Mouse (Mus musculus) brain, adult 2 months (tissue): ENCODE results near the gene Slc4a1.

Source experiments
- DNase-seq: peaks from one replicate; pipeline ENCODE4 v3.0.0; 2011; ENCODE audit warnings: low read depth, low spot score

Gene Slc4a1

GRCm38 (mm10) chr11:102350981-102351523, 15.0 kb downstream of the Slc4a1 start:
- DNase-seq = no peak

GRCm38 (mm10) chr11:102350416-102350815, 15.6 kb downstream of the Slc4a1 start:
- DNase-seq = no peak

GRCm38 (mm10) chr11:102349189-102349954, 16.6 kb downstream of the Slc4a1 start:
- no peak for DNase-seq

GRCm38 (mm10) chr11:102348771-102349170, 17.2 kb downstream of the Slc4a1 start:
- no peak for DNase-seq

GRCm38 (mm10) chr11:102348101-102348585, 17.9 kb downstream of the Slc4a1 start:
- DNase-seq = no peak

- no peak for DNase-seq
Measured at GRCm38 (mm10) chr11:102347683-102348082, 18.3 kb downstream of the Slc4a1 start.

- no peak for DNase-seq
Measured at GRCm38 (mm10) chr11:102346926-102347325, 19.1 kb downstream of the Slc4a1 start.

GRCm38 (mm10) chr11:102344458-102344857, 21.5 kb downstream of the Slc4a1 start:
- no peak for DNase-seq

GRCm38 (mm10) chr11:102342742-102343141, 23.3 kb downstream of the Slc4a1 start:
- DNase-seq = no peak

GRCm38 (mm10) chr11:102341101-102341500, 24.9 kb downstream of the Slc4a1 start:
- DNase-seq = no peak

- no peak for DNase-seq
Measured at GRCm38 (mm10) chr11:102339624-102340023, 26.4 kb downstream of the Slc4a1 start.

GRCm38 (mm10) chr11:102339195-102339594, 26.8 kb downstream of the Slc4a1 start:
- peak; percentile 82 for DNase-seq

- DNase-seq = peak; percentile 99
Measured at GRCm38 (mm10) chr11:102338561-102338960, 27.4 kb downstream of the Slc4a1 start.

GRCm38 (mm10) chr11:102337921-102338320, 28.1 kb downstream of the Slc4a1 start:
- no peak for DNase-seq

GRCm38 (mm10) chr11:102336191-102336590, 29.8 kb downstream of the Slc4a1 start:
- no peak for DNase-seq

- DNase-seq = peak; percentile 39
Measured at GRCm38 (mm10) chr11:102334973-102335700, 30.9 kb downstream of the Slc4a1 start.

GRCm38 (mm10) chr11:102334010-102334409, 32.0 kb downstream of the Slc4a1 start:
- no peak for DNase-seq

- DNase-seq = no peak
Measured at GRCm38 (mm10) chr11:102333061-102333460, 32.9 kb downstream of the Slc4a1 start.

- no peak for DNase-seq
Measured at GRCm38 (mm10) chr11:102331806-102332205, 34.2 kb downstream of the Slc4a1 start.

GRCm38 (mm10) chr11:102330039-102330438, 36.0 kb downstream of the Slc4a1 start:
- no peak for DNase-seq

GRCm38 (mm10) chr11:102329518-102329917, 36.5 kb downstream of the Slc4a1 start:
- no peak for DNase-seq

- DNase-seq = no peak
Measured at GRCm38 (mm10) chr11:102327839-102328238, 38.2 kb downstream of the Slc4a1 start.
